Mouse (Mus musculus) kidney, adult 2 months (tissue): ENCODE results near the gene Ergic1.

Experiments
- CTCF ChIP-seq: fragments of 200-500 bp; conservative IDR thresholded peaks from 2 replicates; pipeline ENCODE4 v1.5.1; 2011; ENCODE audit warnings: low read depth, mild to moderate bottlenecking, control low read depth, low read length, moderate library complexity, mixed read lengths; ENCODE audit not compliant: insufficient read depth, insufficient read length
- POLR2A ChIP-seq: fragments of 200-500 bp; IDR thresholded peaks from one replicate; pipeline ENCODE4 v1.6.1; 2011; ENCODE audit warnings: low read depth, low read length, control low read depth

GRCm38 (mm10) chr17:26618498-26618897 is 57.2 kb downstream of the Ergic1 start:
- TF ChIP-seq POLR2A (no peak), CTCF (no peak)
